Mouse (Mus musculus): Measurements from ENCODE around the gene Rwdd2b. TPM values are rescaled to one million over a fixed set of nuclear protein-coding genes. Genes with fewer than 3 reads are reported as not detected.
A peak's percentile ranks its signal among the peaks of the same experiment; 100 is the strongest.

The Rwdd2b gene
- 1 to 10 TPM; 4.8 to 6.2 TPM for total RNA-seq (2021)

DNA sequence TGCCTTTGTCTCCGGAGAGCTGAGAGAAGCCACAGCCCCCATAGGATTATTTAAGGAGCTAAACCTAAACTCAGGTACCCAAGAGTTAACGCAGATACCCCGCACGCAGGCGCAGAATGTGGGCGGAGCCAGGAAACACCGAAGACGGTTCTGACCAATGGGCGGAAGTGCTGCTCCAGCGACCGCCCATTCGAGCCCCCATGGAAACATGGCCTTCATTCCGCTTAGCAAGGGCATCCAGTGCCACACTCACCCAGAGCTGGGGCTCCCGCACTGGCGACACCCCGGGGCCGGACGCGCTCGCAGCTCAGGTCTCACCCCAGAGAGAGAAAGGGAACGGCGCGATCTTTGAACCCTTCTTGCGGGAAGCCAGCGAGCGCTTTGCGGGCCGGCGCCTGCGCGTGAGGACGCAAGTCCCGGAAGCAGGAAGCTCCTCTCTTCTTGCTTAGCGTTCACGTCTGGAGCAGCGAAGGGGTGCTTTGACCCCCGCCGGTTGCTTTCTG lies at the start of gene Rwdd2b:
Rwdd2b (minus strand) TSS at position 390 of the 503 bp plus-strand sequence.
- intact Hi-C loops (cut with DNase I) = loop anchor here (1.0 kb wide), 1 partner anchor 14 kb away; the partner anchor contains the start of gene Usp16
- peak; percentile 91 to 97 for DNase-seq

DNA sequence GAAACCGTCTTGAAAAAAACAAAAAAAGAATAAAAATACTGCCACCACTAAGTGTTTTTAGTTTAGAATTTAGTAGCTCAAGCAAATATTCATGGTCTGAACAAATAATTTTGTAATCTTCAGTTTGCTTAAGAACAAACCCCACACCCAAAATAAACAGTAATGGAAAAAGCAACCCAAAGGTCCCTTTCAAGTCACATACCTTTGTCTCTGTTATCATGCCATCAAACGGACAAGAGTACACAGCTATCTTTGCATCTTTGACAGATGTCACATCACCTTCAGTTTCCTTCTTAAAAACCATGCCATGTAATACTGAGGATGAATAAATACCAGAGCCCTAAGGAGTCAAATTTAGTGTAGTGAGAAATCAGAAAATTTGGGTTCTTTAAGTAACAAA lies 48.2 kb upstream of the Rwdd2b start:
- intact Hi-C loops (cut with DNase I) = no loop called here

DNA sequence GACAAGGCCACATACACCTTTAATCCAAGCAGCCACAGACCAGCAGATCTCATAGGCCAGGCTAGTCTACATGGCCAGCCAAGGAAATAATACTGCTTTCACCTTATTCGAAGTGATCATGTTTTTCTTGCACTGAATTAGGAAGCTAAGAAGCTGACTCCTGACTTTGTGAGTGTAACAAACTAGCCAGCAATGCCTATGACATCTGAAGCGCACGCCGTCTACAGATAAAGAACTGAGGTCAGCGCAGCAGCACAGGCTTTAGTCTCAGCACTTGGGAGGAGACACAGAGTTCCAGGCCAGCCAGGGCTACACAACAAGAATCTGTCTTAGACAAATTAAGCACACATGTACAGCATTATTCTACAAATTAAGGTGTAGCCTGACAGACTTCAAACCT lies 46.4 kb upstream of the Rwdd2b start:
- DNase-seq = no peak
- intact Hi-C loops (cut with DNase I) = no loop called here

More for the DNA sequence above, 48.2 kb upstream of the Rwdd2b start:
- DNase-seq = no peak

DNA sequence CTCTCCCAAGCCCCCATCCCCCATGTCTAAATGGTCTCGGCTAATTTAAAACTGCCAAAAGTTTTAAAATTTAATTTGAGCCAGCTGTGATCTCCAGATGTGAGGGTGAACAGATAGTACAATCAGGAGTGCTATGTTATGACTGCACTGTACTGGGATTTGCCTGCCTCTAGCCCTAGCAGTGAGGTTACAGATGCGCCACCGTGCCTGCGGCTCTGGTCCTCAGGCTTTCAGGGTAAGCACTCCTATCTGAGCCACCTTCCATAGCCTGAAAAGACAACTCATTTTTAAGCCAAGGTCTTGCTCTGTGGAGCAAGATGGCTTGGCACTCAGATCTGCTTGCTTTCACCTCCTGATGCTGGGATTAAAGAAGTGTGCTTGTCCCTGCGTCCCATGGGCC lies 44.0 kb upstream of the Rwdd2b start:
- intact Hi-C loops (cut with DNase I) = no loop called here
- DNase-seq = no peak

DNA sequence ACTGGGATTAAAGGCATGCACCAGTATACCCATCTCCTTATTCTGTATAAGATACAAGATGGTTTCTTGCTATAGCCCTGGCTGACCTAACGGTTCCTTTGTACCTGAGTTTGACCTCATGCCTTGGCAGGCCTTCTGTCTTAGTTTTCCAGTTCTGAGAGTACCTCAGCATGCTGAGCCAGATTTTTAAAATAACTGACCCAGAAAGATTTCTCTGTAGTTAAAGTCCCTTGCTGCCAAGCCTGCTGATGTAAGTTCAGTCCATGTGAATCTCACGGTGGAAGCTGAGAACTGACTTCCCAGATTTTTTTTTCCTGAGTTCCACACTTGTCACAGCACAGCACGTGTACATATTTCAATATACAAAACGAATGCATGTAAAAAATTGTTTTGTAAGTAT lies 30.2 kb upstream of the Rwdd2b start:
- no peak for DNase-seq
- intact Hi-C loops (cut with DNase I) = no loop called here

DNA sequence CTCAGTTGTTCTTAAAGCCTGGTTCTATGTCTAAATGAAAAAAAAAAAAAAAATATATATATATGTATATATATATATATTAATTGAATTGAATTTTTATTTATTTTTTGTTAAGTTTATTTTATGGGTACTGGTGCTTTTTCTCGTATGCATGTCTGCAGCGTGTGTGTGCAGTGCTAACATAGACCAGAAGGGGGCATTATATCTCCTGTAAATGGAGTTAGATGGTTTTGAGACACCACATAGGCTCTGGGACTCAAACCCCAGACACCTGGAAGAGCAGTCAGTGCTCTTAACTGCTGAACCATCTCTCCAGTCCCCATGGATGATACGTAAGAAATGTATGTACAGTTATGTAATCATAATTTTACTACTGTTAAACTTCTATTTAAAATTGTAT lies 18.4 kb upstream of the Rwdd2b start:
- intact Hi-C loops (cut with DNase I) = no loop called here
- DNase-seq = no peak

DNA sequence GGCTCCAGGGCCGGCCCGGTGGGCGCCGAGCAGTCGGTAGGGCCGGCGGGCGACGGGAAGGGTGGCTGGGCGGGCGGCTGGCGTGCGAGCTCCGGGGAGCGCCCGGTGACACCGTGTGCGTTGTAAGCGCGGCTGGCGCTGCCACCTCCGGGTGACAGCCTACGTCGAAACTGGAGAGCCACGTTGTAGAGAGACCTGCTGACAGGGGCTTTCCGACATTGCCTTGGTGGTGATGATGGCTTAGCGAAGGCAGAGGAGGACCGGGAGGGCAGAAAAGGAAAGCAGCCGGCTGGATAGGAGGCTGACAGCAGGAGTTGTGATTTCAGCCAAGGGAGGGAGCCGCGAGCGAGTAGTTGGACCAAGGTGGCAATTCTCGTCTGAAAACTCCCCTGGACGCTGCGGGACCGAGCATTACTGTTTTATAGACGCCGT lies 14.8 kb upstream of the Rwdd2b start:
- DNase-seq = no peak
- intact Hi-C loops (cut with DNase I) = loop anchor here (2.0 kb wide), 1 partner anchor 40 kb away; the partner anchor contains the start of gene Cct8

DNA sequence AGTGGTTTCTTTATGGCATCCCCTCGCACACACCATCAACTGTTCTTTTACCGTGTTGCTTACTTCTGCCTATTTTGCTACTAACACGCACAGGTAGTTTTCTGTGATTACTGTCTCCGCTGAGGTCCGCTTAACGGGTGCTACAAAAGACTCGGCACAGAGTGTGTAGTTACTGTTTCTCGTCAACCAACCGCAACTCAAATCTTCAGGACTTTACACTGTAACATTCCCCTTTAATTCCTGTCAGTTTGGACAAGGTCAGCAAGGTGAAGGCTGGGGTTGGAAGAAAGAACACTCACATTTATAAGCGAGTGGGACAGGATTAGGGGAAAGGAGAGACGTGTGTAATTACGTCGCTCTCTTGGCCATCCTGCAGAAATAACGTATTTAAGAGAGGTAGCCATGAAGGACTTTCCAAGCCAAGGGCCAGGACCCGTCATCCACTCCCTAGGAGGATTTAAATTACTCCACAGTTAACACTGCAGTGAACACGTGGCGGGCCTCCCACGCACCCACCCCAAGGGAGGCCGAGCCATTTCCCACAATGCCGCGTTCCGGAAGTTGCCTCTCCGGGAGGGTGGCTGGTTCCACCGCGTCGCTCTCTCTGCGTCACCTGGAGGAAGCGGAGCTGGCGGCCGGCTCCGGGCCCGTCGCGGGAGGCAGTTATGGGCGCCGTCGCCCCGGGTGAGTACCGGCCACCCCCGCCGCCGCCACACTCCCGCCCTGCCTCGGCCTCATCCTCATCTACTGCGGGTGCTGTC lies 14.2 kb upstream of the Rwdd2b start, which contains the start of gene Usp16:
Usp16 (plus strand) TSS at position 285 of the 761 bp plus-strand sequence.
- peak; percentile 93 to 95 for DNase-seq
- intact Hi-C loops (cut with DNase I) = loop anchor here (1.0 to 2.0 kb wide), 2 partner anchors 14 to 40 kb away; partner anchors contain the start of genes Cct8 and Rwdd2b

DNA sequence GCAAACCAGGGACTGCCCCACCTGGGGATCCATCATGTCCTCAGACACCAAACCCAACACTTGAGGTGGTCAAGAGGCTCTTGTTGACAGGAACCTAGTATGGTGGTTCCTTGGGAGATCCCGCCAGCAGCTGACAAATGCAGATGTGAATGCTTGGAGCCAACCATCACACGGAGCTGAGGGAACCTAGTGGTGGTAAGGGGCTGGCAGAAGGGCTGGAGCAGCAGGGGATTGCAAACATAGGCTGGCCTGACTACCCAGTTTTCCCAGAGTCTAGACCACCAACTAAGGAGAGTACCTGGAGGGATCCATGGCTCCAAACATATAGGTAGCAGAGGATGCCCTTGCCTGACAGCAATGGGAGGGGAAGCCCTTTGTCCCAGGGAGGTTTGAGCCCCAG lies 12.9 kb upstream of the Rwdd2b start:
- DNase-seq = no peak
- intact Hi-C loops (cut with DNase I) = no loop called here

DNA sequence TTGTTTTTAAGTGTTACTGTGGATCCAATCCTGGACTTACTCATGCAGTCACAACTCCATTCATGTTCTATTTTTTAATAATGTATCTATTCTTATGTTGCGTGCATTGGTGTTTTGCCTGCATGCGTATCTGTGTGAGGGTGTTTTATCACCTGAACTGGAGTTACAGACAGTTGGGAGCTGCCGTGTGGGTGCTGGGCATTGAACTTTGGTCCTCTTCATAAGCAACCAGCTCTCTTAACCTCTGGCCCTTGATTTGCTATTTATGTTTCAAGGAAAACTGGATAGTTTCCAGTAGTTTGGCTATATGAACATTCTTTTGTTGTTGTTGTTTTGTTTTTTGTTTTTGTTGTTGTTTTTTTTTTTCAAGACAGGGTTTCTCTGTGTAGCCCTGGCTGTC lies 5.2 kb upstream of the Rwdd2b start:
- DNase-seq = no peak
- intact Hi-C loops (cut with DNase I) = no loop called here

DNA sequence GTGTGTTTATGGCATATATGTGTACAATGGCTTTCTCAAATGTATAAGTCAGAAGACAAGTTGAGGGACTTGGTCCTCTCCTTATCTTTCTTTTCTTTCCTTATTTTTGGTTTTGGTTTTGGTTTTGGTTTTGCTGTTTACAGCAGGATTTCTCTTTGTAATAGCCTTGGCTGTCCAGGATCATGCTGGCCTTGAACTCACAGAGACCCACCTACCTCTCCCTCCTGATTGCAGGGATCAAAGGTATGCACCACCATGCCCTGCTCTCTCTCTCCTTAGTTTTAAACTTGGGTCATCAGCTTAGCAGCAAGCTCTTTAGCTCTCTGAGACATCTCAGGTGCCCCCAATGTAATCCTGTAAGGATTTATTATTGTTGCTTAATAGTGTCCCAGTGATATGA lies 4.7 kb upstream of the Rwdd2b start:
- intact Hi-C loops (cut with DNase I) = no loop called here

DNA sequence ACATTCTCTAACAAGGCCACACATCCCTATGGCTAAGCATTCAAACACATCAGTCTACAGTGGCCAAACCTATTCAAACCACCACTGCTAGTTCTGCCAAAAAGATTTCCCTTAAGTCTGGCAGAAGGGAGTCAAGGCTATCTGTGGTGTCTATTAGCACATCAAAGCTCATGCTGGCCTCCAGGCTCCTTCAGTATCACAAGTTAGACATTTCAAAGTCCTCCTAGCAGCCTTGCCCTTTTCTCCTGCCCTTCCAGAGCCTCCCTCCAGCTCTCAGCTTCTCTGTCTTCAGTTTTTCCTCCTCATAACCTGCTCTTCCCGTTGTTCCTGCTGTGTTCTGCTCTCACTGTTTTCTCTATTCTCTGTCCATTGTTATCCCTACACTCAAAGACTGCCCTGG lies 3.7 kb upstream of the Rwdd2b start:
- DNase-seq = no peak
- intact Hi-C loops (cut with DNase I) = no loop called here

More for the DNA sequence above, 4.7 kb upstream of the Rwdd2b start:
- no peak for DNase-seq

DNA sequence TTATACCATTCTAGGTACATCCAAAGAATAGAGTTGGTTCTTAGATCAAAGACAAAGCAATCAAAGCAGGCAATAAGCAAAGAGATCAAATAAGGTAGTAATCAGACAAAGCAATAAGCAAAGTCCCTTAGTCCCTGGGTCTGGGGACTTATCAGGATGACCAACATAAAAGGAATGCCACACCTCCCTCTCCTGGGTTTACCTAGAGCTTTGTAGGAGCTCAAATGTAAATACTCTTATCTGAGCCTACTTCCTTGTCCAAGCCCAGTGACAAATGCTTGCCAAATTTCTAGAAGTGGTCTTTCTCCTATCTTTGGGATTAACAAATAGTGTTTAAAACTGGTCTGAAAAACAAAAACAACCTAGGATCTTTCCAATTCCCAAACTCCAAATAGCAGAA lies 2.9 kb upstream of the Rwdd2b start:
- intact Hi-C loops (cut with DNase I) = no loop called here
- no peak for DNase-seq

DNA sequence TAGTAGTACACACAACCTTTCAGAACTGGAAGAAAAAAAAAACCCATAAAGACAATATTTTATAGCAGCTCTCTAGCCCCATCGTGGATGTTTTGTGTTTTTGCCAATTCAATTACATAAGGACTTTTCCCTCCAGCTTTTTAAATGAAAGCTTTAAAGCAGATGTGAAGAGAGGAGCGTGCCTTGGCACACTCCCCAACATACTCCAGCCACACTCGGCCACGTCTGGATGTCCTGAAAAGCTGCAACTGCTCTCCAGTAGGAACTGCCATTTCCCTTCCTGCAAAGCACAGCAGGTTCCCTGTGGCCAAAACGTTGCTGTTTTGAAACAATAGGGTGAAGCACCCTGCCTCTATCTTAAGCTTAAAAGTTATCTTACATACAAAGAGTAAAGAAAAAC lies 1.9 kb upstream of the Rwdd2b start:
- intact Hi-C loops (cut with DNase I) = no loop called here
- DNase-seq = no peak

DNA sequence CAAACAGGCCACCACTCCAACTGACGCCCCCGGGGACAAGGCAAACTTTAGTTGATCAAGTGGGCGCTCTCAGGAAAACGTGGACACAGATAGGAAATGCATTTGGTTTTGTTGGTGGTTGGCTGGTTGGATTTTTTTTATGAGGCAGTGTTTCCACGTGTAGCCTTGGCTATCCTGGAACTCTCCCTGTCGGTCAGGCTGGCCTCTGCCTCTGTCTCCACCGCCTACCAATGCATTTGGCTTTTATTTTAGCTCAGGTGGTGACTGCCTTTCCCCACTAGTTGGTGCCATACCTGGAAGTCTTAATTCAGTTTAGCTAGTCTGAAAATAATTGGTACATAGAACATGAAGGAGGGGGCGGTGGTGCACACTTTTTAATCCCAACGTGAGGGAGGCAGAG lies 716 bp upstream of the Rwdd2b start:
- no peak for DNase-seq
- intact Hi-C loops (cut with DNase I) = no loop called here

DNA sequence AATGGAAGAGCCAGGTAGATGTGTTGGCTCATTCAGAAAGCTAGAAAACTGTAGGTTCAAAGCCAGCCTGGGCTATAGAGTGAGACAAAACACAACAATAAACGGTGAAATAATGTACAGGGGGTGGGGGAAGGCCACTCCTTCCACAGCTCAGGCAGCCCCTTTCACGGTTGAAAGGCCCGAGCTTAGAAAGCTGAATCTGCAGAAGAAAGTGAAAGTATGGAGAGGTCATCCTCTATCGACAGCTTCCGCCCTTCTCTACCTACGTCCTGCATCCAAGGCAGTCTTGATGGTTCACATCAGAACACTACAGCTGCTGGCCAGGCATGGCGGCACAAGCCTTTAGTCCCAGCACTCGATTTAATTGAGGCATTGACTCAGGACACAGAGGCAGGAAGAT lies 1.7 kb downstream of the Rwdd2b start:
- intact Hi-C loops (cut with DNase I) = no loop called here
- DNase-seq = no peak

DNA sequence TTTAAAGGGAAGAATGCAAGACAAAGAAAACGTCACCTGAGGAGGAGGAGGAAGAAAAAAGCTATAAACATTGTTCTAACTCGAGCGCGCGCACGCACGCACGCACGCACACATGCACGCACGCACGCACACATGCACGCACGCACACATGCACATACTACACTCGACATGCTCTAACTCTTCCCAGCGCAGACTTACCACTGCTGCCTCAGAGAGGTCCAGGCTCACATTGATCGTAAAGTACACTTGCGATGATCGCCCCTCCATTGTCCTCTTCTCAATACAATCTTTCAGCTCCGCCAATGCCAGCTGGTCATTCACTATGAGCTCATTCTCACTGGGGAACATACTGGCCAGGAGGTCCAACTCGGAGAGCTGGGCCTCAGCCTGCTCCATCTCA lies 3.3 kb downstream of the Rwdd2b start:
- intact Hi-C loops (cut with DNase I) = no loop called here
- no peak for DNase-seq

DNA sequence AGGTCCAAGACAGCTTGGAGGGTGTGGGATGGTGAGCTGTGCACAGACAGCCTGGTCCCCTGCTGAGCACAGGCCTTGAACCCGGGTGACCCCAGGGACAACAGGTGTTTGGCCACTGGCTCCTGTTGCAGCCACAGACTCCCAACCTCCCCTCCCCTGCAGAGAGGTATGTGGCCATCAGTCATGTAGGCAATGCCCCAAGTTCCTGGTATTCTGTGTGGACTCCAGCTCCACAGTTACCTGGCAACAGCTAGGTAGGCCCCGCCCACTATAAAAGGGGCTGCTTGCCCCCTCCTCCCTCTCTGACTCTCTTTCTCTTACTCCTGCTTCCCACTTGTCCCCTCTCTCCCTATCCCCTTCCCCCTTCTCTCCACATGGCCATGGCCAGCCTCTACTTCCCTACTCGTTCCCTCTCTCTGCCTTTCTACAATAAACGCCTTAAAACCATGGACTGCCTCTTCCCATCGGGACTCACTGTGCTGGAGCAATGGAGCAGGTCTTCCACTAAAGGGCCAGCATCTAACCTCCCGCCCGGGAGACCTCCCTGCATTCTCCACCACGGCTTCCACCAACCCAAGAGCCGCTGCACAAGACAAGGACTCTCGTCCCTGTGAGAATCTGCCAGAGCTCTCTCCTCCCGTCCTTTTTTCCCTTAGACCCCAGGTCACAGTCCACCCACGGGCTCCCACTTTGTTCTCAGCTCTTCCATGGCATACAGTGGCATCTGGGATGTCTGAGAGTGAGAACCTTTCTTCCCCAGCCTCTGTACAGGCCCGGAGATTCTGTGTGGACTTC lies 4.8 kb downstream of the Rwdd2b start:
- intact Hi-C loops (cut with DNase I) = no loop called here

DNA sequence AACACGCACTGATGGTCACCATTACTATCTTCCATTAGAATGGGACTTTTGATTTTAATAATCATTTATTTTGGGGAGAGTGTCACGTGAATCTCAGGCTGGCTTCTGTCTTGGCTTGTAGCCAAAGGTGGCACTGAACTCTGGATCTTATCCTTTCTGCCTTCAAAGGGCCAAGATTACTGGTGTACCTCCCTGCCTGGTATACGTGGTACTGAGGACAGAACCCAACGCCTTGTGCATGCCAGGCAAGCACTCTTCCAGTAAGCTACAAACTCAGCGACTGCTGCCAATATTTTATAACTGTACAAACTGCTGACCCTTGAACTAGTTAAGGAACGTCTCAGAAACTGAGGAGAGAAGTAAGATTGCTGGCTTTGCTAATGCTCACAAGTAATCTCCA lies 5.4 kb downstream of the Rwdd2b start:
- DNase-seq = no peak
- intact Hi-C loops (cut with DNase I) = no loop called here

More for the DNA sequence above, 4.8 kb downstream of the Rwdd2b start:
- no peak for DNase-seq

DNA sequence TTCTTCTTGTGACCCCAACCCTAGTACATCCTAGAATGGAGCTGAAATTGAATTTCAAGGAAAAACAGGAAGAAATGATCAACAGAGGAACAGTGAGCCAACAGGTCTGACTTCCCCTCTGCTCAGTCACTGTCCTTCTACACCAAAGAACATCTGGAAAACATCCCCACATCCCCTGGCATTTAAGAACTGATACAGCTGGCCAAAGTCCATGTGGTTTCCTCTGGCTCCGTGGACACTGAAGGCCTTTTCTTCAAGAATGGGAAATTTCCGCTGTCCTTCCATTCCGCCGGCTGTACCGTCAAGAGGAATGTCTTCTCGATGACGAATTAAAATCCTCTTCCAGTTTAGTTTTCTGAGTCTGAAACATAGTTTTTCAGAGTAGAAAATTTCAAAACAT lies 6.1 kb downstream of the Rwdd2b start:
- no peak for DNase-seq
- intact Hi-C loops (cut with DNase I) = no loop called here

DNA sequence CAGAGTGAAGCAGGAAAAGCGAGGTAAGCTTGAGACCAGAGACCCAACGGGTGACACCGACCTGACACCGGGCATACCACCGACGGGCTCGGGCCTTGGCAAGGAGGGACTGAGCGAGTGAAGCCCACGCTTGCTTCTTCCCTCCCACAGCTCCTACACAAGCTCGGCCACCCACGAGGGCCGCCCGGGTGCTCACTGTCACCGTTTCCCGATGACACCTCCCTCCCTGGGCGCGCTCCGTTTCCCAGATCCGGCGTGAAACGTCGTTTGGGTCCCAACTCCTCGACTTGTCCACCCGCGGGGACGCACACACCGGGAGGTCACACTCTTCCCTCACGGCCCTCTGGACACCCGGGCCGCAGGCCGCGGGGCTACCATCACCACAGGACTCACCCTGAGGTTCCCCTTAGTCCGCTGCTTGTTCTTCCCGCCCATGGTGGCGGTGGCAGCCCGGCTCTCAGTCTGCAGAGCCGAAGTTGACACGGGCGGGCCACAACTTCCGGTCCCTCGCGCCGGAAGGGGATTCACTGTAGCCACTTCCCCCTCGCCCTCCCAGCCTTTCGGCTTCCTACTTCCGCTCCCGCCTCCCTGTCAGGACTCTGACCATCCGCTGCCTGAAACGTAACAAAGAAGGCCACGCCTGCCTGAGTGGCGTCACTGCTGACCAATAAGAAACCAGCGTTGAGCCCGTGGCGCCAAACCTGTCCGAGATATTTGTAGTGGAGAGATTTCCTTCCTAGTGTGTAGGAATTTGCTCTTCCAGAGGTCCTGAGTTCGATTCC lies 8.1 kb downstream of the Rwdd2b start, which contains the start of gene Ltn1:
Ltn1 (minus strand) TSS at position 580 of the 782 bp plus-strand sequence.
- intact Hi-C loops (cut with DNase I) = no loop called here
- peak; percentile 97 to 98 for DNase-seq

Measured in heart, postnatal 36 days (tissue).